Mouse (Mus musculus) MEL (cell line): ENCODE data around the gene Chl1. TPM values are rescaled to one million over a fixed set of nuclear protein-coding genes. Genes with fewer than 3 reads are reported as not detected.

ENCODE experiments used
- DNase-seq: peaks from one replicate; pipeline ENCODE4 v3.0.0; 2011; ENCODE audit warnings: low read depth, low spot score
- H3K27ac ChIP-seq: 2 replicates; pipeline ENCODE4 v1.5.1; 2012; ENCODE audit warnings: low read depth, mild to moderate bottlenecking, control low read depth, low read length, moderate library complexity; ENCODE audit not compliant: control insufficient read depth
- H3K27me3 ChIP-seq, 2 experiments: fragments of 150-350 bp in 1 of 2; sonication (generic) in 1 of 2; 2 replicates each; pipeline ENCODE4 v1.6.1; 2012; ENCODE audit warnings: low read length in 2 of 2, mild to moderate bottlenecking in 2 of 2, improper control_type of control experiment in 1 of 2, moderate library complexity in 1 of 2; ENCODE audit not compliant: insufficient read depth in 2 of 2, control insufficient read depth in 1 of 2
- H3K36me3 ChIP-seq, 2 experiments: 2 replicates each; pipeline ENCODE4 v1.6.1; 2012 to 2014; ENCODE audit warnings: low read length in 2 of 2, improper control_type of control experiment in 1 of 2, inconsistent platforms in 1 of 2, mild to moderate bottlenecking in 1 of 2; ENCODE audit not compliant: insufficient read depth in 2 of 2, control insufficient read depth in 1 of 2
- H3K4me1 ChIP-seq, 2 experiments: fragments of 150-350 bp in 1 of 2; sonication (generic) in 1 of 2; 2 replicates each; pipeline ENCODE4 v1.6.1; 2012; ENCODE audit warnings: low read length in 2 of 2, improper control_type of control experiment in 1 of 2, mild to moderate bottlenecking in 1 of 2; ENCODE audit not compliant: insufficient read depth in 2 of 2, control insufficient read depth in 1 of 2
- H3K4me3 ChIP-seq, 2 experiments: fragments of 150-350 bp in 1 of 2; sonication (generic) in 1 of 2; 2 replicates each; pipeline ENCODE4 v1.5.1; 2012; ENCODE audit warnings: low read depth in 2 of 2, low read length in 2 of 2, mild to moderate bottlenecking in 2 of 2, moderate library complexity in 2 of 2, control low read depth in 1 of 2, improper control_type of control experiment in 1 of 2; ENCODE audit not compliant: control insufficient read depth in 1 of 2, insufficient read depth in 1 of 2
- H3K79me2 ChIP-seq: 2 replicates; pipeline ENCODE4 v1.6.1; 2012; ENCODE audit warnings: mild to moderate bottlenecking, low read length, moderate library complexity; ENCODE audit not compliant: control insufficient read depth, poor library complexity, insufficient read depth
- H3K9ac ChIP-seq: 2 replicates; pipeline ENCODE4 v1.6.1; 2012; ENCODE audit warnings: low read depth, mild to moderate bottlenecking, control low read depth, low read length, moderate library complexity; ENCODE audit not compliant: control insufficient read depth, poor library complexity, severe bottlenecking
- H3K9me3 ChIP-seq: fragments of 150-350 bp; sonication (generic); replicated peaks from 2 replicates; pipeline ENCODE4 v1.6.1; 2012; ENCODE audit warnings: mild to moderate bottlenecking, low read length, improper control_type of control experiment, moderate library complexity; ENCODE audit not compliant: insufficient read depth
- BHLHE40 ChIP-seq: IDR thresholded peaks from 2 replicates; pipeline ENCODE4 v1.6.1; 2012; ENCODE audit warnings: low read depth, mild to moderate bottlenecking, inconsistent platforms, low read length, improper control_type of control experiment, borderline replicate concordance
- CTCF ChIP-seq, 3 experiments: IDR thresholded peaks in 2 of 3; conservative IDR thresholded peaks in 1 of 3; 2 replicates each; pipeline ENCODE4 v1.5.1; 2011 to 2012; ENCODE audit warnings: low read length in 3 of 3, low read depth in 2 of 3, mild to moderate bottlenecking in 2 of 3, improper control_type of control experiment in 1 of 3, inconsistent platforms in 1 of 3, mixed read lengths in 1 of 3, moderate library complexity in 1 of 3; ENCODE audit not compliant: control insufficient read depth in 1 of 3, insufficient read depth in 1 of 3, poor library complexity in 1 of 3, severe bottlenecking in 1 of 3
- E2F4 ChIP-seq: IDR thresholded peaks from 2 replicates; pipeline ENCODE4 v1.6.1; 2011; ENCODE audit warnings: low read depth, low read length, improper control_type of control experiment, borderline replicate concordance
- GABPA ChIP-seq: IDR thresholded peaks from 2 replicates; pipeline ENCODE4 v1.6.1; 2012; ENCODE audit warnings: low read depth, mild to moderate bottlenecking, inconsistent platforms, low read length, improper control_type of control experiment, moderate library complexity
- GATA1 ChIP-seq: IDR thresholded peaks from 2 replicates; pipeline ENCODE4 v1.6.1; 2011; ENCODE audit warnings: low read depth, low read length, improper control_type of control experiment
- HCFC1 ChIP-seq: IDR thresholded peaks from 2 replicates; pipeline ENCODE4 v1.6.1; 2012; ENCODE audit warnings: low read depth, mild to moderate bottlenecking, inconsistent platforms, low read length, improper control_type of control experiment, moderate library complexity
- MAFK ChIP-seq: IDR thresholded peaks from 2 replicates; pipeline ENCODE4 v1.6.1; 2011; ENCODE audit warnings: low read depth, mild to moderate bottlenecking, low read length, improper control_type of control experiment, borderline replicate concordance
- MAX ChIP-seq: IDR thresholded peaks from 2 replicates; pipeline ENCODE4 v1.6.1; 2011; ENCODE audit warnings: low read length, improper control_type of control experiment
- MXI1 ChIP-seq: IDR thresholded peaks from 2 replicates; pipeline ENCODE4 v1.6.1; 2011; ENCODE audit warnings: mild to moderate bottlenecking, low read depth, low read length, improper control_type of control experiment
- MYB ChIP-seq: IDR thresholded peaks from 2 replicates; pipeline ENCODE4 v1.6.1; 2011; ENCODE audit warnings: mild to moderate bottlenecking, low read depth, low read length, improper control_type of control experiment
- NRF1 ChIP-seq: IDR thresholded peaks from 2 replicates; pipeline ENCODE4 v1.6.1; 2014; ENCODE audit warnings: low read depth, mild to moderate bottlenecking, inconsistent platforms, low read length, improper control_type of control experiment, moderate library complexity; ENCODE audit not compliant: poor library complexity, insufficient read depth, severe bottlenecking
- POLR2AphosphoS2 ChIP-seq: IDR thresholded peaks from 2 replicates; pipeline ENCODE4 v1.6.1; 2011; ENCODE audit warnings: low read length, improper control_type of control experiment
- RAD21 ChIP-seq: IDR thresholded peaks from 2 replicates; pipeline ENCODE4 v1.6.1; 2011; ENCODE audit warnings: mild to moderate bottlenecking, low read depth, low read length, improper control_type of control experiment
- SMC3 ChIP-seq: IDR thresholded peaks from 2 replicates; pipeline ENCODE4 v1.6.1; 2011; ENCODE audit warnings: low read depth, low read length, improper control_type of control experiment
- TAL1 ChIP-seq: IDR thresholded peaks from 2 replicates; pipeline ENCODE4 v1.6.1; 2012; ENCODE audit warnings: mild to moderate bottlenecking, inconsistent platforms, low read length, moderate library complexity, mixed read lengths
- TBP ChIP-seq: IDR thresholded peaks from 2 replicates; pipeline ENCODE4 v1.8.0; 2011; ENCODE audit warnings: low read depth, low read length, improper control_type of control experiment
- TCF12 ChIP-seq: IDR thresholded peaks from 2 replicates; pipeline ENCODE4 v1.6.1; 2014; ENCODE audit warnings: low read depth, mild to moderate bottlenecking, inconsistent platforms, low read length, improper control_type of control experiment, moderate library complexity
- USF1 ChIP-seq: IDR thresholded peaks from 2 replicates; pipeline ENCODE4 v1.6.1; 2014; ENCODE audit warnings: low read depth, mild to moderate bottlenecking, inconsistent platforms, low read length, improper control_type of control experiment, moderate library complexity
- USF2 ChIP-seq, 2 experiments: IDR thresholded peaks; 2 replicates each; pipeline ENCODE4 v1.6.1; 2011 to 2012; ENCODE audit warnings: improper control_type of control experiment in 2 of 2, low read length in 2 of 2, borderline replicate concordance in 1 of 2, inconsistent platforms in 1 of 2, low read depth in 1 of 2, mild to moderate bottlenecking in 1 of 2; ENCODE audit not compliant: insufficient read depth in 1 of 2
- ZC3H11A ChIP-seq: IDR thresholded peaks from 2 replicates; pipeline ENCODE4 v1.6.1; 2012; ENCODE audit warnings: low read depth, mild to moderate bottlenecking, inconsistent platforms, low read length, improper control_type of control experiment
- polyA plus RNA-seq, 2 experiments: library from polyadenylated mRNA; stranded (reverse) in 1 of 2; unstranded in 1 of 2; fragments of >175 nt in 1 of 2; fragments of >200 nt in 1 of 2; gene quantifications; 2 replicates each; pipeline versions ENCODE4 v1.2.1 to v1.2.4; 2012; ENCODE audit warnings: low replicate concordance in 2 of 2, low read depth in 1 of 2; ENCODE audit not compliant: insufficient read length in 2 of 2, insufficient read depth in 1 of 2, missing spikeins in 1 of 2
- total RNA-seq: library from RNA; depleted of rRNA; stranded (reverse); fragments of 300-350 nt; gene quantifications from 2 replicates; pipeline ENCODE4 v1.2.3, GENCODE M21; 2012

Gene Chl1
- total and polyA plus RNA-seq, 3 experiments, result not detected

GRCm38 (mm10) chr6:103558037-103558893 lies 47.9 kb downstream of the Chl1 start:
- Histone ChIP-seq H3K9me3 (no peaks in the 10 kb centered on the region), H3K4me3 (no peak overlapping the region)
- no peak for DNase-seq

GRCm38 (mm10) chr6:103558894-103559225 lies 48.5 kb downstream of the Chl1 start:
- H3K27me3 ChIP-seq, result no peaks in the 10 kb centered on the region
- no peaks in the 10 kb centered on the region for H3K36me3 ChIP-seq
- TF ChIP-seq GATA1, result no peak
- TF ChIP-seq BHLHE40, result no peak
- no peak for TF ChIP-seq RAD21
- TF ChIP-seq SMC3, result no peak
- TF ChIP-seq GABPA, result no peak
- no peak for TF ChIP-seq TAL1
- no peak for TF ChIP-seq MXI1
- no peak for TF ChIP-seq MYB
- TF ChIP-seq USF1, result no peak
- TF ChIP-seq MAX, result no peak
- no peak for TF ChIP-seq TCF12
- no peak for DNase-seq
- H3K9ac ChIP-seq, result no peak overlapping the region
- no peaks in the 10 kb centered on the region for H3K4me1 ChIP-seq
- no peak overlapping the region for H3K27ac ChIP-seq
- no peaks in the 10 kb centered on the region for H3K79me2 ChIP-seq
- no peaks in the 10 kb centered on the region for H3K9me3 ChIP-seq
- H3K4me3 ChIP-seq, result no peak overlapping the region

More at GRCm38 (mm10) chr6:103558037-103558893, 47.9 kb downstream of the Chl1 start:
- Histone ChIP-seq H3K4me1 (no peaks in the 10 kb centered on the region), H3K27ac (no peak overlapping the region), H3K36me3 (no peaks in the 10 kb centered on the region), H3K27me3 (no peaks in the 10 kb centered on the region), H3K9ac (no peak overlapping the region)
- TF ChIP-seq E2F4, result no peak
- no peak for TF ChIP-seq NRF1
- TF ChIP-seq SMC3, result no peak
- TF ChIP-seq USF1, result no peak
- no peak for TF ChIP-seq POLR2AphosphoS2
- TF ChIP-seq CTCF (IDR thresholded peaks at IDR 0.05 in 2 of 3, conservative IDR thresholded peaks at IDR 0.05 in 1 of 3; ENCODE audit: control insufficient read depth in 1 of 3, insufficient read depth in 1 of 3, low read depth in 2 of 3, low read length in 3 of 3, poor library complexity in 1 of 3, severe bottlenecking in 1 of 3), result no peak
- TF ChIP-seq HCFC1, result no peak
- TF ChIP-seq TCF12, result no peak
- TF ChIP-seq GABPA, result no peak
- TF ChIP-seq ZC3H11A, result no peak
- no peak for TF ChIP-seq USF2 (IDR thresholded peaks at IDR 0.05; ENCODE audit: borderline replicate concordance in 1 of 2, insufficient read depth in 1 of 2, low read depth in 1 of 2, low read length in 2 of 2)
- TF ChIP-seq MAFK, result no peak
- TF ChIP-seq TBP, result no peak
- TF ChIP-seq, all 39 proteins: peak for 0
- H3K79me2 ChIP-seq, result no peaks in the 10 kb centered on the region
